Mouse (Mus musculus): ENCODE data around the gene Gm14496. TPM values are rescaled to one million over a fixed set of nuclear protein-coding genes. Genes with fewer than 3 reads are reported as not detected.

Gene Gm14496
- polyA plus RNA-seq (2014; fragmentation: Illumina TruSeq; extraction: RNeasy Lipid Tissue Mini Kit (QIAGEN cat#74804); ENCODE audit: low read depth, low replicate concordance) = not detected

GRCm38 (mm10) chr2:181990829-181991228 lies at the start of gene Gm14496:
TSS of gene Gm14496 (plus strand) at chr2:181991129.

Other genes with a start within 250 kb of the Gm14496 start
- not detected for gene Myt1, start 227.8 kb upstream of the Gm14496 start, polyA plus RNA-seq (2014; fragmentation: Illumina TruSeq; extraction: RNeasy Lipid Tissue Mini Kit (QIAGEN cat#74804); ENCODE audit: low read depth, low replicate concordance)
- 137 TPM for gene Pcmtd2, start 153.3 kb upstream of the Gm14496 start, polyA plus RNA-seq (2014; fragmentation: Illumina TruSeq; extraction: RNeasy Lipid Tissue Mini Kit (QIAGEN cat#74804); ENCODE audit: low read depth, low replicate concordance)
- 37.2 TPM for gene Polr3k, start 126.8 kb upstream of the Gm14496 start, polyA plus RNA-seq (2014; fragmentation: Illumina TruSeq; extraction: RNeasy Lipid Tissue Mini Kit (QIAGEN cat#74804); ENCODE audit: low read depth, low replicate concordance)